Mouse (Mus musculus) retina, postnatal 7 days (tissue): ENCODE results near the gene Gm9857.

ENCODE experiments used
- DNase-seq: peaks from one replicate; pipeline ENCODE4 v3.0.0-alpha.2; 2012; ENCODE audit warnings: low read depth, low spot score

The Gm9857 gene

GRCm38 (mm10) chr3:108925677-108926076, 14.6 kb downstream of the Gm9857 start:
- DNase-seq, result no peak

- no peak for DNase-seq
These were observed 18.4 kb downstream of the Gm9857 start for GRCm38 (mm10) chr3:108921822-108922221.

- DNase-seq, result no peak
These were observed 19.7 kb downstream of the Gm9857 start for GRCm38 (mm10) chr3:108920442-108921070.

- DNase-seq, result no peak
These were observed 21.4 kb downstream of the Gm9857 start for GRCm38 (mm10) chr3:108918852-108919251.

GRCm38 (mm10) chr3:108917986-108918385, 22.3 kb downstream of the Gm9857 start:
- DNase-seq, result no peak

- no peak for DNase-seq
These were observed 23.4 kb downstream of the Gm9857 start for GRCm38 (mm10) chr3:108916857-108917256.

- no peak for DNase-seq
These were observed 24.2 kb downstream of the Gm9857 start for GRCm38 (mm10) chr3:108915999-108916398.

GRCm38 (mm10) chr3:108911548-108912413, 28.5 kb downstream of the Gm9857 start, which contains the start of gene Prpf38b:
Gene Prpf38b, minus strand, starts transcription at chr3:108911727.
- peak; percentile 92 for DNase-seq

GRCm38 (mm10) chr3:108911081-108911547, 29.1 kb downstream of the Gm9857 start:
- DNase-seq, result peak; percentile 43

GRCm38 (mm10) chr3:108910303-108911080, 29.8 kb downstream of the Gm9857 start:
- no peak for DNase-seq

- no peak for DNase-seq
These were observed 37.3 kb downstream of the Gm9857 start for GRCm38 (mm10) chr3:108902934-108903333.

GRCm38 (mm10) chr3:108902038-108902437, 38.2 kb downstream of the Gm9857 start:
- DNase-seq, result no peak

GRCm38 (mm10) chr3:108900681-108901080, 39.6 kb downstream of the Gm9857 start:
- DNase-seq, result no peak

GRCm38 (mm10) chr3:108900147-108900546, 40.1 kb downstream of the Gm9857 start:
- DNase-seq, result no peak

- DNase-seq, result no peak
These were observed 41.6 kb downstream of the Gm9857 start for GRCm38 (mm10) chr3:108898640-108899039.

- DNase-seq, result no peak
These were observed 47.3 kb downstream of the Gm9857 start for GRCm38 (mm10) chr3:108892914-108893313.

- DNase-seq, result no peak
These were observed 48.2 kb downstream of the Gm9857 start for GRCm38 (mm10) chr3:108892080-108892479.
